Comparison of ENCODE assay signal across 8 mouse cellular contexts in genomic region chr3:96220765-96221639, GRCm38 (mm10). TPM values are rescaled to one million over a fixed set of nuclear protein-coding genes. Genes with fewer than 3 reads are reported as not detected.
A peak's percentile ranks its signal among the peaks of the same experiment; 100 is the strongest.
DNase-seq lines count a peak whose midpoint lies in the region; ATAC-seq lines count a peak whose summit lies in the region.

Gene Hist2h2ac (minus strand): TSS chr3:96220880.
Gene Hist2h2be (plus strand): TSS chr3:96221119.

- peak within 1 kb of the TSS; percentile 56 for H3K4me3 ChIP-seq in intestine, embryonic 15.5 days (replicated peaks)

- H3K4me1 ChIP-seq in intestine, embryonic 15.5 days (replicated peaks): peaks cover 11% of the 10 kb centered on the region; the same call in 1 of the 2 replicates

- peak within 1 kb of the TSS; percentile 83 for H3K4me2 ChIP-seq in intestine, embryonic 15.5 days (replicated peaks)

- intact Hi-C loops in gastrocnemius, postnatal 36 days (cut with DNase I): no loop called here
- intact Hi-C loops in left cerebral cortex, postnatal 14 days (cut with DNase I): loop anchor here (10.0 kb wide), 1 partner anchor 156 kb away; no protein-coding TSS in a partner anchor

- WGBS in intestine, embryonic 15.5 days: under 1% methylated on average over 43 of the region's 43 CpGs

- no peaks in the 10 kb centered on the region for H3K27me3 ChIP-seq in intestine, embryonic 15.5 days (replicated peaks)

- peak; percentile 94 for ATAC-seq in intestine, embryonic 15.5 days
- ATAC-seq in megakaryocyte-erythroid progenitor cell, adult 5-6 weeks (replicated peaks; ENCODE audit: low FRiP score, low TSS enrichment, poor library complexity, severe bottlenecking): peak; percentile 86

- DNase-seq in adrenal gland, postnatal 10 days: peak; percentile 91
- DNase-seq in embryo, embryonic 9.5 days (ENCODE audit: extremely low spot score): peak; percentile 94
- peak; percentile 58 to 75 for DNase-seq in gastrocnemius, postnatal 36 days
- peak; percentile 83 to 87 for DNase-seq in left cerebral cortex, postnatal 14 days (ENCODE audit: low spot score in 2 of 2)
- peak; percentile 73 for DNase-seq in right cerebral cortex, postnatal 25 days
- DNase-seq in urinary bladder, postnatal 36 days (ENCODE audit: low spot score in 2 of 2): peak; percentile 78 to 87

- H3K27ac ChIP-seq in intestine, embryonic 15.5 days: peak within 1 kb of the TSS; percentile 98

- no peaks in the 10 kb centered on the region for H3K36me3 ChIP-seq in intestine, embryonic 15.5 days

- H3K9ac ChIP-seq in intestine, embryonic 15.5 days: peak within 1 kb of the TSS; percentile 73

- H3K9me3 ChIP-seq in intestine, embryonic 15.5 days: no peaks in the 10 kb centered on the region

RNA-seq across cellular contexts. Expression of gene Hist2h2ac, which starts in this region (rescaled TPM):
- 100 to 1,000 TPM; 154 to 170 TPM for total RNA-seq in adrenal gland, postnatal 10 days (2021)
- 10 to 100 TPM in 1 of 2 experiments, 1 to 10 TPM in 1; 9.9 to 10.3 TPM for total RNA-seq in gastrocnemius, postnatal 36 days (2021)
- 7.6 and 11.1 TPM in 2 replicates for polyA plus RNA-seq in intestine, embryonic 15.5 days (2015; fragmentation: Nextera tagmentation; extraction: Ambion mirVana)
- 10 to 100 TPM; 20.6 to 28.7 TPM for total RNA-seq in left cerebral cortex, postnatal 14 days (2021)
- total RNA-seq in megakaryocyte-erythroid progenitor cell, adult 5-6 weeks (2014; fragmentation: Nextera tagmentation): 68.5 and 103 TPM in 2 replicates
- total RNA-seq in megakaryocyte-erythroid progenitor cell, adult 5-6 weeks (2017): 2,466 and 2,516 TPM in 2 replicates

RNA-seq across cellular contexts. Expression of gene Hist2h2be, which starts in this region (rescaled TPM):
- total RNA-seq in adrenal gland, postnatal 10 days (2021): 10 to 100 TPM in 1 of 2 experiments, 1 to 10 TPM in 1; 6.9 to 10.8 TPM
- total RNA-seq in gastrocnemius, postnatal 36 days (2021): 1 to 10 TPM; 4.5 to 5.3 TPM
- polyA plus RNA-seq in intestine, embryonic 15.5 days (2015; fragmentation: Nextera tagmentation; extraction: Ambion mirVana): 5.7 and 7.1 TPM in 2 replicates
- 1 to 10 TPM; 2.3 to 3.8 TPM for total RNA-seq in left cerebral cortex, postnatal 14 days (2021)
- 10.8 and 11.4 TPM in 2 replicates for total RNA-seq in megakaryocyte-erythroid progenitor cell, adult 5-6 weeks (2014; fragmentation: Nextera tagmentation)
- 7.4 and 10.0 TPM in 2 replicates for total RNA-seq in megakaryocyte-erythroid progenitor cell, adult 5-6 weeks (2017)

Comparison
In these comparisons a context has a peak if more than half of its experiments do, and no peak if none do; other contexts are left out.
1. Peak in every context shown above with its lines: DNase-seq, ATAC-seq, H3K4me3 ChIP-seq and H3K27ac ChIP-seq.